Mouse (Mus musculus) hindlimb bud, embryonic 11.5 days (tissue): ENCODE results near the gene Usp7.
"Not testable (repeated sequence)": the region's sequence is repeated elsewhere in the genome, so short reads cannot be mapped to it uniquely, and the experiment has no call there.

Experiments used
- DNase-seq: peaks from one replicate; pipeline ENCODE4 v3.0.0-alpha.2; 2012; ENCODE audit warnings: low read depth, low spot score; ENCODE audit errors: extremely low spot score

Gene Usp7

GRCm38 (mm10) chr16:8783198-8783913 lies 8.8 kb downstream of the Usp7 start:
- no peak for DNase-seq

DNA sequence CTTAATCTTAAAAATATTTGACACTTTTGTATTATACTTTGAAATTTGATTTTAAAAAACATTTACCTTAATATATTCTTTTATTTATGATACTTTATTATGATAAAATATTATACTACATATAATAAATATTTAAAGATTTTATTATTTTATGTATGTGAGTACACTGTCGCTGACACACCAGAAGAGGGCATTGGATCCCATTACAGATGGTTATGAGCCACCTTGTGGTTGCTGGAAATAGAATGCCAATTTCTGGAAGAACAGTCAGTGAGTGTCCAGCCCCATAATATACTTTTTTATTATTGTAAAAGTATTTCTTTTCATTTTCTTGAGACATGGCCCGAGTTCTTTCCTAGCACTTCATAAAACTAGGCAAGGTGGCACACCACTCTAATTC lies 10.4 kb downstream of the Usp7 start:
- DNase-seq: no peak

GRCm38 (mm10) chr16:8781191-8781590 lies 10.9 kb downstream of the Usp7 start:
- DNase-seq: no peak

GRCm38 (mm10) chr16:8780187-8780586 lies 11.9 kb downstream of the Usp7 start:
- DNase-seq: no peak

DNA sequence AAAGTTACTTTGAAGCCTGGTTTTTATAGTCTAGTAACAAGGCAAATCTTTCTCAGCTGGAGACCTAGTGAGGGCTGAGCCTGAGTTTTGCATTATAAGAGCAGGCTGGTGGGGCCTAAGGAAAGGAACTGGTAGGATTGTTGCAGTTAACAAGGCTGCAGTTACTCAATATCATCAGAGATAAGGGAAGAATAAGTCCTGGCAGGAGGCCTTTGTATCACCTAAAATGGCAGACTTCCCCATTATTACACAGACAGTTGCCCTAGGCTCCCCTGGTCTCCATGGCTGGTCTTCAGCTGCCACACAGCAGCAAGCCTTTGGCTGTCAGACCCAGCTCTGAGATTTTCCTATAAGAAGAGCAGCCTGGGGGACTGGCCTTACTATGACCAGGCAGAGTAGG lies 13.4 kb downstream of the Usp7 start:
- no peak for DNase-seq

GRCm38 (mm10) chr16:8777202-8777601 lies 14.9 kb downstream of the Usp7 start:
- DNase-seq: no peak

DNA sequence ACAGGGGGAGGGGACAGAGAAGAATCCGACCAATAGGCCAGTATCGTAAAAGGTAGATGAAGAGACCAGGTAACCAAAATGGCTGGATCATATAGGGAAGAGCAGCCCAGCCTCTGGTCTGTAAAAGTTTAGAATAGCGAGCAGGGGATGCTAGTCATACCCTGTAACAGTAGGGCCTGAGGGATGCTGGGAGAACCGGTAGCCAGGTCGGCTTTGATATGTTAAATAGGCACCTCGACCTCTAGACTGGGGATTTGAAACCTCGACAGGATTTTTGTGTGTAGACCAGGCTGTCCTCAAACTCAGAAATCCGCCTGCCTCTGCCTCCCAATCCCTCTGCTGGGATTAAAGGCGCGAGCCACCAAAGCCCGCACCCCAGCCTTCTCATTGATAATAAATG lies 15.5 kb downstream of the Usp7 start:
- no peak for DNase-seq

DNA sequence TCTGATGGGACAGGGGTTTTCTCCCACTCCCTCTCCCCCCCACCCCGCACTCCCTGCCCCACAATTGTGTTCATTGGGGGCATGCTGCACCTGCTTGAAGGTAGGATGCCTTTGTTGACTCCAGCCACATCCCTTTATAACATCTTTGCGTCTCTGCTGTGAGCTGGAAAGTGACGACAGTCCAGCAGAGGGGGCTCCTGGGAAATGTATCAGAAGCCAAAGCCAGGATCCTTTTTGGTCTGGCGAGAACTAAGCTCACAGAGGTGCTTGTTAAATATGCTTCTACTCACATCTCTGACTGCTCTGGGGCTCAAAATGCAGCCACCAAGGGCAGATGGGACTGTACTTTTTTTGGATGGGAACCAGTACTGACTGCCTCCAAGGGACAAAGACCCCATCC lies 21.0 kb downstream of the Usp7 start:
- no peak for DNase-seq

- DNase-seq: not testable (repeated sequence)
Measured at GRCm38 (mm10) chr16:8770342-8770741, 21.8 kb downstream of the Usp7 start.

DNA sequence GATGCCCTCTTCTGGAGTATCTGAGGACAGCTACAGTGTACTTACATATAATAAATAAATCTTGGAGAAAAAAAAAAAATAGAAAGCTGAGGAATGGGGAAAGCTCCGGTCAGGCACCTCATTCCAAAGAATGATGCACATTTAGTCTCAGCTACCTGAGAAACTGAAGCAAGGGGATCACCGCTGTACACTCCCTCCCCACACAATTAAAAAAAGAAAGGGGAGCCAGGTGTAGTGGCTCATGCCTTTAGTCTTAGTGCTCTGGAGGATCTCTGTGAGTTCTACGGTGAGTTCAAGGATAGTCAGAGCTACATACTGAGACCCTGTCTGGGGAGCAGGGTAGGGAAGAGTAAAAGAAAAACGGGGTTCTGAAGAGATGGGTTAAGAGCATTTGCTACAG lies 22.6 kb downstream of the Usp7 start:
- no peak for DNase-seq

DNA sequence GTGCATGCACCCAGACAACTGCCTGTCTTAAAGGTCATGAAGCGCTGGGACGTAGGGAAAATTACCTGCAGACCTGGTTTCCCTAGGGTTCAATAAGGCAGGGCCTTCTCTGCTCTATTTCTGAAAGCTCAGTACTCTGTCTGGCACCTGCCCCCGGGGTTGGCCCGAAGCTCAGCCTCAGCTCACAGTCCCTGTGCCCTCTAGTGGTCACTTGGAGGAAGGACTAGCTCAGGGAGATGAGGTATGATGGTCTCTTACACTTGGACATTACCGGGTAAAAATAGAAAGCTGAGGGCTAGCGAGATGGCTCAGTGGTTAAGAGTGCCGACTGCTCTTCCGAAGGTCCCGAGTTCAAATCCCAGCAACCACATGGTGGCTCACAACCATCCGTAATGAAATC lies 23.0 kb downstream of the Usp7 start:
- peak; percentile 35 for DNase-seq

DNA sequence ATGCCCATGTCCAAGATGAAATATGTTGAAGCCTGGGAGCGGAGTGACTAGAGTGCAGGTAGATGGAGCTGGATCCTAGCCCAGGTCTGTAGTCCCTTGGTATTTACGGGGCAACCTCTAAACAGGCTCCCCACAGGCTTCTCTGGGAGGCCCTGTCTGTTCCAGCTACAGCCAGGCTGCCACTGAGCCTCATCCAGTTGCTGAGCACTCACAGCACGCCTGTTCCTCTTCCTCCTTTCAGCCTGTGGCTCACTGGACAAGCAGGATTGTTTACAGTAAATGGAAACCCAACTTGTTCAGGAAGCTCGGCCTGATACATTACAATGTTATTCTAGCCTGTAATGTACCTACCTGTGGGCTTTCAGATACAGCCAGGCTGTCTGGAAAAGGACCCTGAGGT lies 23.5 kb downstream of the Usp7 start:
- no peak for DNase-seq

GRCm38 (mm10) chr16:8768071-8768470 lies 24.0 kb downstream of the Usp7 start:
- DNase-seq: no peak

- DNase-seq: no peak
Measured at GRCm38 (mm10) chr16:8767133-8768052, 24.7 kb downstream of the Usp7 start.

DNA sequence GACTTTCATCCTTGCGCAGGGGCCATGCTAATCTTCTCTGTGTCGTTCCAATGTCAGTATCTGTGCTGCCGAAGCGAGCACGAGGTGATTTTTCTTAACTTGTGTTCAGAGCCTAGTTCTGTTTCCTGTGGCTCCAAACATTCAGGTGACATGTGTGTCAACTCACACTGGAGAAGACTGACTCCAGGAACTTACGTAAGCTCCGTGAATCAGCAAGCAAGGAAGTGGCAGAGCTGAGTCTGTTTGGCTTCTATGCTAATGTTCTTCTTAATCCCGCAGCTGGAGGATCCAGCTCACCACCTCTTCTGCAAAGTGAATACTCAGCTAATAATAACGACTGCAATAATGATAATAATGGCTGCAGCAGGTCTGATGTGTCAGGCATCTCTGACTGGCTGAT lies 25.9 kb downstream of the Usp7 start:
- no peak for DNase-seq

GRCm38 (mm10) chr16:8764124-8764907 lies 27.8 kb downstream of the Usp7 start:
- DNase-seq: no peak

DNA sequence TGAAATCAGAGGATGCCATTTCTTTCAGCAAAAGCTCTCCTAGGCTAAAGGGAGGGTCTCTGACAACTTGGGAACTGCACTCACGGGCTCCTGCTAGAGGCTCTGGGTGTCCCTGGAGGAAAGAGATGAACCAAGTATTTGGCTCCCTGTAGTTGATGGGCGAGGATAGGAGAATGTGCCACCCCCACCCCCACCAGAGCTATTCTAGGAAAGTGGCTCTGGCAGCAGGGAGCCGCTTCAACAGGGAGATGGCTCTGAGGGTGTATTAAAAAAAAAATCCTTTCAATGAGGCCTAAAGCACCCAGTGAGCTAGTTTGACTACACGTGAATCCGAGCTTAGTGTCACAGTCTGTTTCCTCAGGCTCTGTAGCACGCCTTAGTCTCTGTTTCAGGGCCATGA lies 29.1 kb downstream of the Usp7 start:
- no peak for DNase-seq

DNA sequence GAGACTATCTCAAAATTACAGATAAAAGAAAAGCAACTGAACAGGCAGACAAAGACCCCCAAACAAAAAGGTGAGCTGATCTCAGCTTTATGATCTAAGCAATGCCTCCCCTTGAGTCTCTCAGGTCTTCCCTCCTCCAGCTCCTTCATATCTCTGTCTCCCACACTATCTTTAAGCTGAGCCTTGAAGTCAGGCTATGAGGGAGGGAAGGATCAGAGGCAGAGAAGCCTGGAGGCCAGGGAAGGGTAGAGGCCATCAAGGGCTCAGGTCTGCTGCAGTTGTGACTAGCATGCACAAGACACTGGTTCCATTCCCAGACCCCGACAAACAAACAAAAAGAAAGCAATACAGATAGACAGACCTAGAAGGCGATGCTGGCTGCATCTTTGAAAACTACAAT lies 30.2 kb downstream of the Usp7 start:
- DNase-seq: no peak

GRCm38 (mm10) chr16:8761005-8761404 lies 31.1 kb downstream of the Usp7 start:
- no peak for DNase-seq

- no peak for DNase-seq
Measured at GRCm38 (mm10) chr16:8758979-8759378, 33.1 kb downstream of the Usp7 start.

DNA sequence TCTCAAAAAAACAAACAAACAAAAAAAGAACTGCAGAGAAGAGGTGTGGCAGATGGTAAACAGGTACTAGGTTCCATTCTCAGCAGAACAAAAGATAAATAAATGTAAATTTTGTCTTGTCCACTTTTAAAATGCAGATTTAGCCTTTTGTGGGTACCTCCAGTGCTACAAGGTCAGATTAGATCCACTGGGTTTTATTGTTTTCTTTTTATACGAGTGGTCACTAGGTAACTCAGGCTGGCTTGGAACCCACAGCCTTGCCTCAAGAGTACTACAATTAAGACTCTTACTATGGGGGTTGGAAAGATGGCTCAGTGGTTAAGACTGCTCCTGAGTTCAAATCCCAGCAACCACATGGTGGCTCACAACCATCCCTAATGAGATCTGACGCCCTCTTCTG lies 33.9 kb downstream of the Usp7 start:
- DNase-seq: no peak

DNA sequence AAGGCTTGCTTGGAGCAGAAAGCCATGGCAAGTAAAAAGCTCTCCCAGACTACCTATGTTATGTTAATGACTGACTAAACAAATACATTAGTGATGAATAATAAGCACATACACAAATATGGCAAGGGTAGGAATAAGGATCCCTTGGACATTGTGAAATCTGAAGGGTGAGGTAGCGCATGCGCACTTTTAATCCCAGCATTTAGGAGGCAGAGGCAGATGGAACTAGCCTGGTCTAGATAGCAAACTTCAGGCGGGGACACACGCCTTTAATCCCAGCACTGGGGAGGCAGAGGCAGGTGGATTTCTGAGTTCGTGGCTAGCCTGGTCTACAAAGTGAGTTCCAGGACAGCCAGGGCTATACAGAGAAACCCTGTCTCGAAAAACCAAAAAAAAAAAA lies 34.5 kb downstream of the Usp7 start:
- not testable (repeated sequence) for DNase-seq
